Mouse (Mus musculus): Measurements from ENCODE around the gene Slc10a7.

DNA sequence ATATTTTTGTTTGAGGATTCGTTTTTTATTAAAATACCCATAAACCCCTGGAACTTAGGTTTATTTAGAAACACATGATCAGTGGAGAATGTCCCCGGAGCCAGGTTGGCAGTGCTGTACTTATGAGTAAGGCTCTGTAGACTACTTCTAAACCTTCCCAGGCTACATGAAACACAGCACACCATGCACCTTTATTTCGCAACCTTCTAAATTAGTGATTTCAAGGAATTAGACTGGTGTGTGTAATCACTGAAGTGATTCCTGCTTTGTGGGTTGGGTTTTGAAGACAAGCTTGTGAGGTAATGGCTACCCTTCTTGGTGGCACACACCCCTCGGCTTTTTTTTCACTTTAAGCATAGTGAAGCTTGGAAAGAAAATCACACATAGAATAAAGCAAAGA is 46.7 kb downstream of the Slc10a7 start:
- TF ChIP-seq CTCF (IDR thresholded peaks at IDR 0.05; ENCODE audit: low read depth): no peak
- no peak for TF ChIP-seq EP300 (IDR thresholded peaks at IDR 0.05; ENCODE audit: low read depth)

Measured in liver, embryonic 14.5 days (tissue).